Mouse (Mus musculus): ENCODE results near the gene Flt1. TPM values are rescaled to one million over a fixed set of nuclear protein-coding genes. Genes with fewer than 3 reads are reported as not detected.

The Flt1 gene
- polyA plus RNA-seq (2021; fragmentation: Nextera tagmentation): 11.7 and 14.3 TPM in 2 replicates
- long read RNA-seq, experiment 1, full-length matches to known transcripts: 7 of 21 reads
- long read RNA-seq, experiment 1, partial matches to known transcripts: 4 of 21 reads
- long read RNA-seq, experiment 1, other reads (novel, unspliced or antisense): 10 of 21 reads
- long read RNA-seq, experiment 2, full-length matches to known transcripts: 78 of 120 reads
- long read RNA-seq, experiment 2, partial matches to known transcripts: 28 of 120 reads
- long read RNA-seq, experiment 2, other reads (novel, unspliced or antisense): 14 of 120 reads

GRCm38 (mm10) chr5:147725831-147726700 lies at the start of gene Flt1:
Gene Flt1 (minus strand): TSS chr5:147726011.

Other genes with a start within 250 kb of the Flt1 start
- 382 and 397 TPM in 2 replicates for gene Pomp, start 134.4 kb upstream of the Flt1 start, polyA plus RNA-seq (2021; fragmentation: Nextera tagmentation)
- 7.7 and 10.2 TPM in 2 replicates for gene Slc46a3, start 168.8 kb upstream of the Flt1 start, polyA plus RNA-seq (2021; fragmentation: Nextera tagmentation)
- 17.5 and 17.7 TPM in 2 replicates for gene Mtus2, start 231.3 kb upstream of the Flt1 start, polyA plus RNA-seq (2021; fragmentation: Nextera tagmentation)